Mouse (Mus musculus) neural tube, embryonic 12.5 days (tissue): ENCODE measurements at regions not wholly inside any gene's neighbourhood (a gene's known extent, or its start where the extent isn't known, plus 50 kb on each side); places are given as distances from the start of the nearest gene placed in this dataset.
A peak's percentile ranks its signal among the peaks of the same experiment; 100 is the strongest.

Experiments
- ATAC-seq: fragments of 200-750 bp; cut with Nextera tagmentation; 2 replicates; pipeline ENCODE4 v1.8.0; 2017; ENCODE audit warnings: low read depth, mild to moderate bottlenecking, moderate TSS enrichment, moderate library complexity; ENCODE audit not compliant: low FRiP score
- H3K27ac ChIP-seq: fragments of 300-500 bp; sonication (generic); 2 replicates; pipeline ENCODE4 v1.5.1; 2016
- H3K27me3 ChIP-seq: fragments of 300-500 bp; sonication (generic); replicated peaks from 2 replicates; pipeline ENCODE4 v1.6.1; 2016; ENCODE audit warnings: mild to moderate bottlenecking
- H3K36me3 ChIP-seq: fragments of 300-500 bp; sonication (generic); 2 replicates; pipeline ENCODE4 v1.6.1; 2016; ENCODE audit warnings: mild to moderate bottlenecking
- H3K4me1 ChIP-seq: fragments of 300-500 bp; sonication (generic); 2 replicates; pipeline ENCODE4 v1.6.1; 2016
- H3K4me2 ChIP-seq: fragments of 300-500 bp; sonication (generic); replicated peaks from 2 replicates; pipeline ENCODE4 v1.6.1; 2016; ENCODE audit warnings: mild to moderate bottlenecking
- H3K4me3 ChIP-seq: fragments of 300-500 bp; sonication (generic); 2 replicates; pipeline ENCODE4 v1.5.1; 2016
- H3K9ac ChIP-seq: fragments of 300-500 bp; sonication (generic); 2 replicates; pipeline ENCODE4 v1.6.1; 2016; ENCODE audit warnings: mild to moderate bottlenecking
- H3K9me3 ChIP-seq: fragments of 300-500 bp; sonication (generic); 2 replicates; pipeline ENCODE4 v1.6.1; 2016; ENCODE audit warnings: mild to moderate bottlenecking
- WGBS: fragments of 180-500 bp; shearing (Covaris S2); methylation state at CpG from one replicate; pipeline ENCODE4 v1.1.7; 2016; 5-methylcytosine and 5-hydroxymethylcytosine counted together

- ATAC-seq = no peak; the same call in 1 of the 2 replicates
- Histone ChIP-seq H3K9ac (no peak overlapping the region), H3K4me1 (peaks cover 14% of the 10 kb centered on the region), H3K27ac (no peak overlapping the region), H3K9me3 (no peaks in the 10 kb centered on the region), H3K4me3 (no peak overlapping the region), H3K4me2 (no peak overlapping the region), H3K27me3 (no peaks in the 10 kb centered on the region), H3K36me3 (no peaks in the 10 kb centered on the region)
- 18% methylated on average over 11 of the region's 11 CpGs for WGBS
These were observed 187.4 kb upstream of the Dnajc24 start for GRCm38 (mm10) chr2:106190579-106191322.

- Histone ChIP-seq H3K9me3 (no peaks in the 10 kb centered on the region), H3K4me3 (no peak overlapping the region), H3K4me2 (no peak overlapping the region), H3K4me1 (no peaks in the 10 kb centered on the region), H3K27me3 (no peaks in the 10 kb centered on the region), H3K27ac (no peak overlapping the region), H3K9ac (no peak overlapping the region), H3K36me3 (no peaks in the 10 kb centered on the region)
- no peak for ATAC-seq
- 67% methylated on average over 16 of the region's 16 CpGs for WGBS
These were observed 180.3 kb upstream of the Dnajc24 start for GRCm38 (mm10) chr2:106183651-106184050.

- H3K9ac ChIP-seq = no peak overlapping the region
- 3% methylated on average over 9 of the region's 10 CpGs for WGBS
- H3K4me3 ChIP-seq = no peak overlapping the region
- H3K36me3 ChIP-seq = no peaks in the 10 kb centered on the region
- no peak overlapping the region for H3K27ac ChIP-seq
- H3K4me2 ChIP-seq = peak overlapping the region; percentile 52
- no peaks in the 10 kb centered on the region for H3K4me1 ChIP-seq
- peak; percentile 89 for ATAC-seq
- H3K27me3 ChIP-seq = no peaks in the 10 kb centered on the region
- H3K9me3 ChIP-seq = no peaks in the 10 kb centered on the region
These were observed 178.7 kb upstream of the Dnajc24 start for GRCm38 (mm10) chr2:106182051-106182450.

GRCm38 (mm10) chr2:106162681-106163080, 159.3 kb upstream of the Dnajc24 start:
- H3K4me1 ChIP-seq = peaks cover 4% of the 10 kb centered on the region; the same call in 1 of the 2 replicates
- H3K4me2 ChIP-seq = no peak overlapping the region
- WGBS = 35% methylated on average over 4 of the region's 4 CpGs
- no peak overlapping the region for H3K9ac ChIP-seq
- no peak for ATAC-seq
- no peaks in the 10 kb centered on the region for H3K27me3 ChIP-seq
- H3K4me3 ChIP-seq = no peak overlapping the region
- no peak overlapping the region for H3K27ac ChIP-seq
- H3K36me3 ChIP-seq = no peaks in the 10 kb centered on the region
- H3K9me3 ChIP-seq = no peaks in the 10 kb centered on the region

- Histone ChIP-seq H3K4me2 (no peak overlapping the region), H3K27ac (no peak overlapping the region), H3K36me3 (no peaks in the 10 kb centered on the region), H3K9me3 (no peaks in the 10 kb centered on the region), H3K27me3 (no peaks in the 10 kb centered on the region), H3K4me1 (peaks cover 4% of the 10 kb centered on the region; the same call in 1 of the 2 replicates), H3K9ac (no peak overlapping the region), H3K4me3 (no peak overlapping the region)
- no peak; the same call in 1 of the 2 replicates for ATAC-seq
- WGBS = 16% methylated on average over 5 of the region's 5 CpGs
These were observed 158.5 kb upstream of the Dnajc24 start for GRCm38 (mm10) chr2:106161877-106162276.

GRCm38 (mm10) chr2:106149701-106150100, 146.4 kb upstream of the Dnajc24 start:
- H3K4me2 ChIP-seq = no peak overlapping the region
- H3K9ac ChIP-seq = no peak overlapping the region
- no peaks in the 10 kb centered on the region for H3K27me3 ChIP-seq
- no peaks in the 10 kb centered on the region for H3K36me3 ChIP-seq
- no peaks in the 10 kb centered on the region for H3K9me3 ChIP-seq
- peak; percentile 89 for ATAC-seq
- H3K4me1 ChIP-seq = no peaks in the 10 kb centered on the region
- H3K27ac ChIP-seq = no peak overlapping the region
- WGBS = 16% methylated on average over 3 of the region's 3 CpGs
- H3K4me3 ChIP-seq = no peak overlapping the region

- 90% methylated on average over 5 of the region's 5 CpGs for WGBS
- no peaks in the 10 kb centered on the region for H3K27me3 ChIP-seq
- no peak for ATAC-seq
These were observed 137.6 kb upstream of the Dnajc24 start for GRCm38 (mm10) chr2:106140931-106141330.

GRCm38 (mm10) chr2:106101002-106101401, 97.7 kb upstream of the Dnajc24 start:
- Histone ChIP-seq H3K27ac (no peak overlapping the region), H3K27me3 (no peaks in the 10 kb centered on the region), H3K4me1 (no peaks in the 10 kb centered on the region), H3K9me3 (no peaks in the 10 kb centered on the region), H3K36me3 (no peaks in the 10 kb centered on the region), H3K4me3 (no peak overlapping the region), H3K9ac (no peak overlapping the region), H3K4me2 (no peak overlapping the region)
- WGBS = 82% methylated on average over 2 of the region's 2 CpGs
- ATAC-seq = no peak

More at GRCm38 (mm10) chr2:106140931-106141330, 137.6 kb upstream of the Dnajc24 start:
- H3K36me3 ChIP-seq = no peaks in the 10 kb centered on the region
- no peak overlapping the region for H3K9ac ChIP-seq
- no peaks in the 10 kb centered on the region for H3K9me3 ChIP-seq
- no peak overlapping the region for H3K4me2 ChIP-seq
- H3K4me3 ChIP-seq = no peak overlapping the region
- no peaks in the 10 kb centered on the region for H3K4me1 ChIP-seq
- H3K27ac ChIP-seq = no peak overlapping the region

GRCm38 (mm10) chr2:106086121-106086520, 82.8 kb upstream of the Dnajc24 start:
- ATAC-seq = no peak
- 33% methylated on average over 8 of the region's 8 CpGs for WGBS

GRCm38 (mm10) chr2:106083801-106084800, 80.8 kb upstream of the Dnajc24 start:
- Histone ChIP-seq H3K4me2 (peak overlapping the region; percentile 27; the same call in 1 of the 2 replicates), H3K27me3 (no peaks in the 10 kb centered on the region), H3K9ac (no peak overlapping the region), H3K4me3 (no peak overlapping the region), H3K36me3 (no peaks in the 10 kb centered on the region), H3K9me3 (no peaks in the 10 kb centered on the region), H3K4me1 (peaks cover 4% of the 10 kb centered on the region), H3K27ac (no peak overlapping the region)
- WGBS = 11% methylated on average over 11 of the region's 11 CpGs
- peak; percentile 84 for ATAC-seq

More at GRCm38 (mm10) chr2:106086121-106086520, 82.8 kb upstream of the Dnajc24 start:
- no peak overlapping the region for H3K4me2 ChIP-seq
- peaks cover 4% of the 10 kb centered on the region for H3K4me1 ChIP-seq
- no peak overlapping the region for H3K9ac ChIP-seq
- H3K36me3 ChIP-seq = no peaks in the 10 kb centered on the region
- no peaks in the 10 kb centered on the region for H3K9me3 ChIP-seq
- H3K4me3 ChIP-seq = no peak overlapping the region
- H3K27me3 ChIP-seq = no peaks in the 10 kb centered on the region
- H3K27ac ChIP-seq = no peak overlapping the region

GRCm38 (mm10) chr2:106083001-106083400, 79.7 kb upstream of the Dnajc24 start:
- Histone ChIP-seq H3K9me3 (no peaks in the 10 kb centered on the region), H3K4me2 (no peak overlapping the region), H3K4me1 (peaks cover 4% of the 10 kb centered on the region), H3K27me3 (no peaks in the 10 kb centered on the region), H3K9ac (no peak overlapping the region), H3K36me3 (no peaks in the 10 kb centered on the region), H3K4me3 (no peak overlapping the region), H3K27ac (no peak overlapping the region)
- ATAC-seq = no peak
- WGBS = 47% methylated on average over 8 of the region's 8 CpGs

GRCm38 (mm10) chr2:106081951-106082350, 78.6 kb upstream of the Dnajc24 start:
- Histone ChIP-seq H3K27ac (no peak overlapping the region), H3K4me3 (no peak overlapping the region), H3K36me3 (no peaks in the 10 kb centered on the region), H3K9ac (no peak overlapping the region), H3K9me3 (no peaks in the 10 kb centered on the region), H3K4me2 (no peak overlapping the region), H3K4me1 (peaks cover 4% of the 10 kb centered on the region), H3K27me3 (0 out of 2 replicates have a peak, but pooled peaks cover 3% of the 10 kb centered on the region)
- WGBS = 3% methylated on average over 7 of the region's 7 CpGs
- 0 out of 2 replicates have a peak, but pooled peaks have one; percentile 26 for ATAC-seq
